Mouse (Mus musculus) C2C12 (cell line): ENCODE measurements around the gene Pla2g6.

ENCODE experiments used
- CEBPB ChIP-seq: IDR thresholded peaks from one replicate; pipeline ENCODE4 v1.6.1; 2011; ENCODE audit warnings: low read depth, mild to moderate bottlenecking, control low read depth, moderate library complexity
- CTCF ChIP-seq: IDR thresholded peaks from one replicate; pipeline ENCODE4 v1.5.1; 2011; ENCODE audit not compliant: control insufficient read depth, insufficient read depth, insufficient read length
- FOSL1 ChIP-seq: IDR thresholded peaks from one replicate; pipeline ENCODE4 v1.8.0; 2011; ENCODE audit warnings: mild to moderate bottlenecking, low read length; ENCODE audit not compliant: poor library complexity, insufficient read depth, severe bottlenecking
- MAX ChIP-seq: IDR thresholded peaks from one replicate; pipeline ENCODE4 v1.6.1; 2011; ENCODE audit warnings: mild to moderate bottlenecking, control low read depth
- MYOD1 ChIP-seq: IDR thresholded peaks from one replicate; pipeline ENCODE4 v1.6.1; 2011; ENCODE audit warnings: low read depth; ENCODE audit not compliant: control insufficient read depth, insufficient read length
- USF1 ChIP-seq: IDR thresholded peaks from one replicate; pipeline ENCODE4 v1.6.1; 2011; ENCODE audit warnings: low read depth, mild to moderate bottlenecking, control low read depth, moderate library complexity

DNA sequence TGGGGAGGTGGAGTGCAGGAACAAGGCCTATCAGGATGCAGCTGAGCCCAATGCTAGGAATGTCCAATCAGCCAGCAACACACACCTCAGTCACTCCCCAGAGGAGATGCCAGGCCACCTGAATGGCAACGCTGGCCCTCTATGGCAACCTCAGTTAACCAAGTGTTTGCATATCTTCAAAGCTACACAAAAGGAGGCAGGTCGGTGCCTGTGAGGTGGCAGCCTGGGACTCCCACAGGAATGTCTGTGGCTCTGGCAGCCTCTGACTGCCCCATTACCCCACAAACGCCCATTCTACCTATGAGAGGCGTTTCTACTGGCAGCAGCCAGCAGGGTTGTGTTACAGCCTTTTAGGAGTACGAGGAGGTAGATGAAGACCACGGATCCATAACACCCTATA is 29.6 kb downstream of the Pla2g6 start:
- TF ChIP-seq CTCF (no peak), MAX (no peak), FOSL1 (no peak), MYOD1 (no peak), USF1 (no peak), CEBPB (no peak)
